Mouse (Mus musculus): ENCODE data around the gene Ppargc1a. TPM values are rescaled to one million over a fixed set of nuclear protein-coding genes. Genes with fewer than 3 reads are reported as not detected.

Gene Ppargc1a
- total RNA-seq, 1 experiment from 2014 or later: 0.38 TPM

- ATAC-seq (replicated peaks; ENCODE audit: insufficient number of reproducible peaks, low FRiP score, low TSS enrichment, poor library complexity, severe bottlenecking): no peak
Observed at GRCm38 (mm10) chr5:51528165-51528498, 39.4 kb downstream of the Ppargc1a start.

GRCm38 (mm10) chr5:51527498-51528164 lies 39.9 kb downstream of the Ppargc1a start:
- ATAC-seq (replicated peaks; ENCODE audit: insufficient number of reproducible peaks, low FRiP score, low TSS enrichment, poor library complexity, severe bottlenecking): no peak

GRCm38 (mm10) chr5:51525858-51526257 lies 41.7 kb downstream of the Ppargc1a start:
- ATAC-seq (replicated peaks; ENCODE audit: insufficient number of reproducible peaks, low FRiP score, low TSS enrichment, poor library complexity, severe bottlenecking): no peak

GRCm38 (mm10) chr5:51520807-51521206 lies 46.7 kb downstream of the Ppargc1a start:
- no peak for ATAC-seq (replicated peaks; ENCODE audit: insufficient number of reproducible peaks, low FRiP score, low TSS enrichment, poor library complexity, severe bottlenecking)

GRCm38 (mm10) chr5:51517440-51518187 lies 49.9 kb downstream of the Ppargc1a start:
- no peak for ATAC-seq (replicated peaks; ENCODE audit: insufficient number of reproducible peaks, low FRiP score, low TSS enrichment, poor library complexity, severe bottlenecking)

- ATAC-seq (replicated peaks; ENCODE audit: insufficient number of reproducible peaks, low FRiP score, low TSS enrichment, poor library complexity, severe bottlenecking): no peak
Observed at GRCm38 (mm10) chr5:51504654-51505053, 62.9 kb downstream of the Ppargc1a start.

GRCm38 (mm10) chr5:51497910-51498517 lies 69.5 kb downstream of the Ppargc1a start:
- ATAC-seq (replicated peaks; ENCODE audit: insufficient number of reproducible peaks, low FRiP score, low TSS enrichment, poor library complexity, severe bottlenecking): no peak

- ATAC-seq (replicated peaks; ENCODE audit: insufficient number of reproducible peaks, low FRiP score, low TSS enrichment, poor library complexity, severe bottlenecking): no peak
Observed at GRCm38 (mm10) chr5:51495446-51495845, 72.1 kb downstream of the Ppargc1a start.

GRCm38 (mm10) chr5:51494358-51494876 lies 73.1 kb downstream of the Ppargc1a start:
- ATAC-seq (replicated peaks; ENCODE audit: insufficient number of reproducible peaks, low FRiP score, low TSS enrichment, poor library complexity, severe bottlenecking): 0 out of 2 replicates have a peak, but pooled peaks have one; percentile 47

- ATAC-seq (replicated peaks; ENCODE audit: insufficient number of reproducible peaks, low FRiP score, low TSS enrichment, poor library complexity, severe bottlenecking): no peak
Observed at GRCm38 (mm10) chr5:51483768-51484167, 83.8 kb downstream of the Ppargc1a start.

GRCm38 (mm10) chr5:51479859-51480258 lies 87.7 kb downstream of the Ppargc1a start:
- ATAC-seq (replicated peaks; ENCODE audit: insufficient number of reproducible peaks, low FRiP score, low TSS enrichment, poor library complexity, severe bottlenecking): no peak

- no peak for ATAC-seq (replicated peaks; ENCODE audit: insufficient number of reproducible peaks, low FRiP score, low TSS enrichment, poor library complexity, severe bottlenecking)
Observed at GRCm38 (mm10) chr5:51479456-51479855, 88.1 kb downstream of the Ppargc1a start.

GRCm38 (mm10) chr5:51478319-51478994 lies 89.1 kb downstream of the Ppargc1a start:
- no peak for ATAC-seq (replicated peaks; ENCODE audit: insufficient number of reproducible peaks, low FRiP score, low TSS enrichment, poor library complexity, severe bottlenecking)

- no peak for ATAC-seq (replicated peaks; ENCODE audit: insufficient number of reproducible peaks, low FRiP score, low TSS enrichment, poor library complexity, severe bottlenecking)
Observed at GRCm38 (mm10) chr5:51477140-51477539, 90.4 kb downstream of the Ppargc1a start.

- no peak for ATAC-seq (replicated peaks; ENCODE audit: insufficient number of reproducible peaks, low FRiP score, low TSS enrichment, poor library complexity, severe bottlenecking)
Observed at GRCm38 (mm10) chr5:51475034-51475541, 92.4 kb downstream of the Ppargc1a start.

- ATAC-seq (replicated peaks; ENCODE audit: insufficient number of reproducible peaks, low FRiP score, low TSS enrichment, poor library complexity, severe bottlenecking): no peak
Observed at GRCm38 (mm10) chr5:51471614-51472013, 95.9 kb downstream of the Ppargc1a start.

- ATAC-seq (replicated peaks; ENCODE audit: insufficient number of reproducible peaks, low FRiP score, low TSS enrichment, poor library complexity, severe bottlenecking): no peak
Observed at GRCm38 (mm10) chr5:51466036-51466435, 101.5 kb downstream of the Ppargc1a start.

GRCm38 (mm10) chr5:51452033-51452432 lies 115.5 kb downstream of the Ppargc1a start:
- ATAC-seq (replicated peaks; ENCODE audit: insufficient number of reproducible peaks, low FRiP score, low TSS enrichment, poor library complexity, severe bottlenecking): no peak

GRCm38 (mm10) chr5:51447631-51448030 lies 119.9 kb downstream of the Ppargc1a start:
- ATAC-seq (replicated peaks; ENCODE audit: insufficient number of reproducible peaks, low FRiP score, low TSS enrichment, poor library complexity, severe bottlenecking): no peak
